ENCODE assay signal across 8 mouse cellular contexts in the genomic region with DNA sequence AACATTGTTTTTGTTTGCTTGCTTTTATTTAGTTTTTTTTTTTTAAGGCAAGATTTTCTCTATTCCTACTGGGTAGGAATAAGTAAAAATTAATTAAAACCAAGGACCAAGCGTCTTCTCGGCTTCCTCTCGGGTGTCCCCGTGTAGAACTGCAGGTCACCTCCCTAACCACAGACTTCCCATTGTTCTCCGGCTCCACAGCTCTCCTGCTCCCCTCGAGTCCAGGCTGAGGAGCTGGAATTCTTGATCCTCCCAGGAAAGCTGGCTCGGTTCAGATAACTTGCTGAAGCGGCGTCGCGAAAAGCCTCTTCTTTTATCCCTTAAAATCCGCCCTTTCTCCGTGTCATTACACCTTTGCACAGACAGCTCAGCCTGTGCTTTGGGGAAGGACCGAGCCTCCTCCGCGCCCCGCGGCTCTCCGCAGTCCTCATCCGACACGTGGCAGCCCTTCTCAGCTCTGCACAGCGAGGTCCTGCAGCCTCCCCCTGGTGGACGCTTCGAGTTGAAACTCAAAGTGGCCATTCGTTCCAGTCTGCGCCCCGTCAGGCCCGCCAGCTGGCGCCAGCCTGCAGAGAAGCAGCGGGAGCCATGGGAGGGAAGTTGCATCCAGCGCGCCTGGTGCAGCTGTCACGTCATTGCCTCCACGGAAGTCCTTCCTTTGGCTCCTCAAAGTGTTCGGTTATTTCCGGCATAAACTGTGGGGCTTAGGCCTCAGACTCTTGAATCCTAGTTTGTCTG. TPM values are rescaled to one million over a fixed set of nuclear protein-coding genes. Genes with fewer than 3 reads are reported as not detected.
DNase-seq lines count a peak whose midpoint lies in the region; ATAC-seq and TF ChIP-seq lines count a peak whose summit lies in the region.

No protein-coding gene starts in this region.

- peak; percentile 98 for TF ChIP-seq POLR2A in limb, embryonic 14.5 days (IDR thresholded peaks at IDR 0.05; ENCODE audit: borderline replicate concordance, extremely low read depth, insufficient read depth, insufficient read length)

- H3K27me3 ChIP-seq in embryonic facial prominence, embryonic 14.5 days (replicated peaks; ENCODE audit: control insufficient read depth, insufficient read depth, low read length): no peaks in the 10 kb centered on the region
- no peaks in the 10 kb centered on the region for H3K27me3 ChIP-seq in limb, embryonic 14.5 days (ENCODE audit: control insufficient read depth, insufficient read depth, low read length)
- H3K27me3 ChIP-seq in midbrain, postnatal 0 days (ENCODE audit: insufficient read depth, low read length): no peaks in the 10 kb centered on the region

- H3K9ac ChIP-seq in embryonic facial prominence, embryonic 14.5 days (ENCODE audit: low read depth, low read length): peak overlapping the region; percentile 69
- H3K9ac ChIP-seq in limb, embryonic 14.5 days (ENCODE audit: low read depth, low read length, severe bottlenecking): peak overlapping the region; percentile 65
- peak overlapping the region; percentile 65 for H3K9ac ChIP-seq in midbrain, postnatal 0 days (replicated peaks; ENCODE audit: low read length, poor library complexity, severe bottlenecking)

- peak; percentile 97 for DNase-seq in 3T3-L1 (ENCODE audit: low read depth, low spot score)
- peak; percentile 62 to 79 for DNase-seq in adrenal gland, postnatal 4 days (ENCODE audit: low spot score in 2 of 2)
- DNase-seq in embryonic facial prominence, embryonic 14.5 days (ENCODE audit: low spot score): peak; percentile 98
- peak; percentile 90 for DNase-seq in heart, adult 8-10 months (ENCODE audit: low spot score)
- DNase-seq in kidney, adult 9 months: peak; percentile 92
- DNase-seq in limb, embryonic 14.5 days (ENCODE audit: low spot score): peak; percentile 96
- DNase-seq in midbrain, postnatal 0 days (ENCODE audit: low spot score): peak; percentile 97
- DNase-seq in spleen, postnatal 14 days (ENCODE audit: low spot score in 2 of 2): peak; percentile 53 to 73

- H3K4me3 ChIP-seq in embryonic facial prominence, embryonic 14.5 days (ENCODE audit: low read depth, low read length): peak overlapping the region; percentile 35
- H3K4me3 ChIP-seq in limb, embryonic 14.5 days (replicated peaks; ENCODE audit: low read length): peak overlapping the region; percentile 33
- H3K4me3 ChIP-seq in midbrain, postnatal 0 days (ENCODE audit: low read depth, low read length): peak overlapping the region; percentile 33

- peak overlapping the region; percentile 66 for H3K4me2 ChIP-seq in embryonic facial prominence, embryonic 14.5 days (ENCODE audit: low read depth, low read length)
- peak overlapping the region; percentile 58 for H3K4me2 ChIP-seq in limb, embryonic 14.5 days (replicated peaks; ENCODE audit: low read depth, low read length, severe bottlenecking)
- H3K4me2 ChIP-seq in midbrain, postnatal 0 days (ENCODE audit: low read depth, low read length, poor library complexity, severe bottlenecking): peak overlapping the region; percentile 54

- H3K9me3 ChIP-seq in embryonic facial prominence, embryonic 14.5 days (ENCODE audit: control insufficient read depth, low read length): no peaks in the 10 kb centered on the region
- H3K9me3 ChIP-seq in limb, embryonic 14.5 days (ENCODE audit: control insufficient read depth, low read length): no peaks in the 10 kb centered on the region
- no peaks in the 10 kb centered on the region for H3K9me3 ChIP-seq in midbrain, postnatal 0 days (ENCODE audit: low read length)

- ATAC-seq in embryonic facial prominence, embryonic 14.5 days (ENCODE audit: low read depth): peak; percentile 98
- ATAC-seq in limb, embryonic 14.5 days (ENCODE audit: low FRiP score, low read depth): peak; percentile 96
- ATAC-seq in midbrain, postnatal 0 days (ENCODE audit: low FRiP score): peak; percentile 96

- peak; percentile 98 for TF ChIP-seq CTCF in midbrain, postnatal 0 days (IDR thresholded peaks at IDR 0.05)

- peak overlapping the region; percentile 91 for H3K27ac ChIP-seq in embryonic facial prominence, embryonic 14.5 days (replicated peaks; ENCODE audit: low read depth, low read length)
- H3K27ac ChIP-seq in limb, embryonic 14.5 days (replicated peaks; ENCODE audit: low read depth, low read length): peak overlapping the region; percentile 92
- H3K27ac ChIP-seq in midbrain, postnatal 0 days (ENCODE audit: low read depth, low read length): peak overlapping the region; percentile 89

- no peaks in the 10 kb centered on the region for H3K36me3 ChIP-seq in embryonic facial prominence, embryonic 14.5 days (ENCODE audit: control insufficient read depth, insufficient read depth, low read length)
- no peaks in the 10 kb centered on the region for H3K36me3 ChIP-seq in limb, embryonic 14.5 days (ENCODE audit: control insufficient read depth, insufficient read depth, low read length)
- no peaks in the 10 kb centered on the region for H3K36me3 ChIP-seq in midbrain, postnatal 0 days (ENCODE audit: insufficient read depth, low read length)

- peaks cover 12% of the 10 kb centered on the region for H3K4me1 ChIP-seq in embryonic facial prominence, embryonic 14.5 days (ENCODE audit: control insufficient read depth, insufficient read depth, low read length)
- H3K4me1 ChIP-seq in limb, embryonic 14.5 days (ENCODE audit: control insufficient read depth, insufficient read depth, low read length): peaks cover 17% of the 10 kb centered on the region
- H3K4me1 ChIP-seq in midbrain, postnatal 0 days (ENCODE audit: insufficient read depth, low read length): no peaks in the 10 kb centered on the region

- WGBS in embryonic facial prominence, embryonic 14.5 days: under 1% methylated on average over 35 of the region's 36 CpGs
- WGBS in limb, embryonic 14.5 days: under 1% methylated on average over 35 of the region's 36 CpGs
- under 1% methylated on average over 36 of the region's 36 CpGs for WGBS in midbrain, postnatal 0 days

RNA-seq across cellular contexts. Expression of a gene that starts 9.6 kb away (rescaled TPM):
- total RNA-seq in adrenal gland, postnatal 4 days (2021): 10 to 100 TPM; 12.6 to 19.8 TPM
- 1.2 and 2.5 TPM in 2 replicates for polyA plus RNA-seq in embryonic facial prominence, embryonic 14.5 days (2014; fragmentation: Nextera tagmentation; extraction: Ambion mirVana)
- total RNA-seq in heart, adult 8-10 months (2022): 10 to 100 TPM; 41.4 to 66.1 (median 52.8) TPM
- polyA plus RNA-seq in limb, embryonic 14.5 days (2012; rRNA removed): 0.11 TPM in 1 of 2 replicates, not detected in the other
- polyA plus RNA-seq in limb, embryonic 14.5 days (2014; fragmentation: Nextera tagmentation; extraction: Ambion mirVana): 0.89 and 1.4 TPM in 2 replicates
- total RNA-seq in midbrain, postnatal 0 days (2014; rRNA removed): not detected in 2 replicates
- 0.44 and 0.49 TPM in 2 replicates for polyA plus RNA-seq in midbrain, postnatal 0 days (2015; fragmentation: Nextera tagmentation; extraction: Ambion mirVana)

RNA-seq across cellular contexts. Expression of a gene that starts 18.6 kb away (rescaled TPM):
- 10 to 100 TPM; 89.1 to 92.6 TPM for total RNA-seq in adrenal gland, postnatal 4 days (2021)
- polyA plus RNA-seq in embryonic facial prominence, embryonic 14.5 days (2014; fragmentation: Nextera tagmentation; extraction: Ambion mirVana): 42.2 and 43.7 TPM in 2 replicates
- 10 to 100 TPM; 40.6 to 46.8 (median 42.6) TPM for total RNA-seq in heart, adult 8-10 months (2022)
- polyA plus RNA-seq in limb, embryonic 14.5 days (2012; rRNA removed): 82.1 and 95.0 TPM in 2 replicates
- polyA plus RNA-seq in limb, embryonic 14.5 days (2014; fragmentation: Nextera tagmentation; extraction: Ambion mirVana): 39.8 and 45.1 TPM in 2 replicates
- 94.4 and 113 TPM in 2 replicates for total RNA-seq in midbrain, postnatal 0 days (2014; rRNA removed)
- 46.2 and 51.9 TPM in 2 replicates for polyA plus RNA-seq in midbrain, postnatal 0 days (2015; fragmentation: Nextera tagmentation; extraction: Ambion mirVana)

RNA-seq across cellular contexts. Expression of a gene that starts 32.0 kb away (rescaled TPM):
- not detected for total RNA-seq in adrenal gland, postnatal 4 days (2021)
- not detected in 2 replicates for polyA plus RNA-seq in embryonic facial prominence, embryonic 14.5 days (2014; fragmentation: Nextera tagmentation; extraction: Ambion mirVana)
- total RNA-seq in heart, adult 8-10 months (2022): not detected
- not detected in 2 replicates for polyA plus RNA-seq in limb, embryonic 14.5 days (2012; rRNA removed)
- 0.93 TPM in 1 of 2 replicates, not detected in the other for polyA plus RNA-seq in limb, embryonic 14.5 days (2014; fragmentation: Nextera tagmentation; extraction: Ambion mirVana)
- not detected in 2 replicates for total RNA-seq in midbrain, postnatal 0 days (2014; rRNA removed)
- not detected in 2 replicates for polyA plus RNA-seq in midbrain, postnatal 0 days (2015; fragmentation: Nextera tagmentation; extraction: Ambion mirVana)

RNA-seq across cellular contexts. Expression of a gene that starts 39.9 kb away (rescaled TPM):
- total RNA-seq in adrenal gland, postnatal 4 days (2021): 10 to 100 TPM; 10.1 to 12.3 TPM
- polyA plus RNA-seq in embryonic facial prominence, embryonic 14.5 days (2014; fragmentation: Nextera tagmentation; extraction: Ambion mirVana): 7.2 and 8.9 TPM in 2 replicates
- total RNA-seq in heart, adult 8-10 months (2022): 10 to 100 TPM; 35.1 to 36.8 (median 36.0) TPM
- 10.1 and 11.4 TPM in 2 replicates for polyA plus RNA-seq in limb, embryonic 14.5 days (2012; rRNA removed)
- polyA plus RNA-seq in limb, embryonic 14.5 days (2014; fragmentation: Nextera tagmentation; extraction: Ambion mirVana): 9.1 and 10.6 TPM in 2 replicates
- total RNA-seq in midbrain, postnatal 0 days (2014; rRNA removed): 2.9 and 6.3 TPM in 2 replicates
- polyA plus RNA-seq in midbrain, postnatal 0 days (2015; fragmentation: Nextera tagmentation; extraction: Ambion mirVana): 4.1 and 4.3 TPM in 2 replicates

RNA-seq across cellular contexts. Expression of a gene that starts 39.9 kb away (rescaled TPM):
- total RNA-seq in adrenal gland, postnatal 4 days (2021): 10 to 100 TPM; 35.3 to 37.4 TPM
- 45.1 and 48.1 TPM in 2 replicates for polyA plus RNA-seq in embryonic facial prominence, embryonic 14.5 days (2014; fragmentation: Nextera tagmentation; extraction: Ambion mirVana)
- 10 to 100 TPM; 50.1 to 69.6 (median 57.6) TPM for total RNA-seq in heart, adult 8-10 months (2022)
- 32.8 and 36.1 TPM in 2 replicates for polyA plus RNA-seq in limb, embryonic 14.5 days (2012; rRNA removed)
- 54.0 and 55.2 TPM in 2 replicates for polyA plus RNA-seq in limb, embryonic 14.5 days (2014; fragmentation: Nextera tagmentation; extraction: Ambion mirVana)
- 44.3 and 54.7 TPM in 2 replicates for total RNA-seq in midbrain, postnatal 0 days (2014; rRNA removed)
- 34.4 and 39.3 TPM in 2 replicates for polyA plus RNA-seq in midbrain, postnatal 0 days (2015; fragmentation: Nextera tagmentation; extraction: Ambion mirVana)

Comparison
In these comparisons a context has a peak if more than half of its experiments do, and no peak if none do; other contexts are left out.
1. Peak in every context shown above with its lines: DNase-seq, ATAC-seq, H3K4me3 ChIP-seq and H3K27ac ChIP-seq.
2. RNA of a gene that starts 9.6 kb away (total RNA-seq): 41.4 to 66.1 TPM in heart, adult 8-10 months and 12.6 to 19.8 TPM in adrenal gland, postnatal 4 days; not detected in midbrain, postnatal 0 days; every median in the first group is over 10 times any median in the second.